Mouse (Mus musculus): ENCODE data around the gene Fam180a. TPM values are rescaled to one million over a fixed set of nuclear protein-coding genes. Genes with fewer than 3 reads are reported as not detected.

Gene Fam180a
- 7.6 TPM for polyA plus RNA-seq (2014; fragmentation: Illumina TruSeq; extraction: RNeasy Lipid Tissue Mini Kit (QIAGEN cat#74804); ENCODE audit: low read depth, low replicate concordance)

DNA sequence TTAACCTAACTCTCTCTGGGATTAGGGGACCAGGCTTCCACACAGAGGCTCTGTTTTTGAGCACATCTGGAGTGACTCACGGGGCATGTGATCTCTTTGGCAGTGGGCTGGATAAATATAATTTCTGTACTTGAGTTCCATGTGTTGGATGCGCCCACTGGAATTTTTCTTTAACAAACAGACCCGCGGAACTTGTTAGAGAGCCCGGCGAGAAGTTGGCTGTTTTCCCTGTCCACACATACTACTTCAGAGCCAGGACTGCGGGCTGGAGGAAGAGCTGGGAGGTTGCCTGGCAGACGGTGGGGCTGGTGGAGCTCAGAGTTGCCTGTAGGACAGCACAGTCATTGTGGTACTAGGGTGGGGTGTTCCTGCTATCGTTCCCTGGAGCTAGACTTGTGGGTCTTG is at the start of gene Fam180a:
TSS of gene Fam180a (minus strand) at position 31 of the 405 bp plus-strand sequence.

DNA sequence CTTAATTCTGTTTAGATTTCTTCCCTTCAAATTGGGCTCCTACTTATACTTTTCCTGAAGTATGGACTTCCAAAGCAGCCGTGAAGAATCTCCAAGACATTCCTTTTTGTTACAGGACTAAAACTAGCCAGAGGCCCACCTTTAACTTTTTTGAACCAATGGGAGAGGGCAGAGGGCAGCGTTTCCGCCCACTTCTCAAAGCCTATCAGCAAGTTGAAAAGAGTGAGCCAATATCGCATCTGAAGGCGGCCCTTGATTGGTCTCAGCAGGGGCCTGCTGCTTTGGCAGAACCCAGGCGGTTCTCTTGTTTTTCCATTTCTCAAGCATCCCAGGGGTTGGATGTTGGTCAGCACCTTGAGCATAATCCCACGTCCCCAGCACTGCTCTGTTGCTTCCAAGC is 17.9 kb downstream of the Fam180a start, which contains the start of gene Slc13a4:
TSS of gene Slc13a4 (minus strand) at position 95 of the 400 bp plus-strand sequence.

Other genes starting within 250 kb of the Fam180a start
- gene Cnot4, start 192.4 kb downstream of the Fam180a start, polyA plus RNA-seq (2014; fragmentation: Illumina TruSeq; extraction: RNeasy Lipid Tissue Mini Kit (QIAGEN cat#74804); ENCODE audit: low read depth, low replicate concordance), result 52.0 TPM
- gene Nup205, start 148.7 kb downstream of the Fam180a start, polyA plus RNA-seq (2014; fragmentation: Illumina TruSeq; extraction: RNeasy Lipid Tissue Mini Kit (QIAGEN cat#74804); ENCODE audit: low read depth, low replicate concordance), result 26.6 TPM
- gene Slc13a4, start 18.0 kb downstream of the Fam180a start, polyA plus RNA-seq (2014; fragmentation: Illumina TruSeq; extraction: RNeasy Lipid Tissue Mini Kit (QIAGEN cat#74804); ENCODE audit: low read depth, low replicate concordance), result not detected
- 458 TPM for gene Mtpn, start 213.7 kb upstream of the Fam180a start, polyA plus RNA-seq (2014; fragmentation: Illumina TruSeq; extraction: RNeasy Lipid Tissue Mini Kit (QIAGEN cat#74804); ENCODE audit: low read depth, low replicate concordance)

Measured in adrenal gland, adult 10 weeks (tissue).